Mouse (Mus musculus) heart, embryonic 14.5 days (tissue): Measurements from ENCODE around the gene Cflar. TPM values are rescaled to one million over a fixed set of nuclear protein-coding genes. Genes with fewer than 3 reads are reported as not detected.

ENCODE experiments used
- ATAC-seq: fragments of 200-750 bp; cut with Nextera tagmentation; 2 replicates; pipeline ENCODE4 v1.8.0; 2017; ENCODE audit warnings: low read depth, moderate TSS enrichment; ENCODE audit not compliant: insufficient number of reproducible peaks, insufficient read depth, low FRiP score
- H3K27ac ChIP-seq, 2 experiments: fragments of 200-500 bp in 1 of 2; fragments of 300-500 bp in 1 of 2; sonication (generic) in 1 of 2; replicated peaks in 1 of 2; 2 replicates each; pipeline ENCODE4 v1.5.1; 2012 to 2014; ENCODE audit warnings: low read depth in 2 of 2, low read length in 2 of 2, control low read depth in 1 of 2, mild to moderate bottlenecking in 1 of 2, mixed read lengths in 1 of 2; ENCODE audit not compliant: control insufficient read depth in 1 of 2, insufficient read depth in 1 of 2
- H3K27me3 ChIP-seq: fragments of 300-500 bp; sonication (generic); 2 replicates; pipeline ENCODE4 v1.6.1; 2014; ENCODE audit warnings: mild to moderate bottlenecking, low read length, control low read depth; ENCODE audit not compliant: control insufficient read depth, insufficient read depth
- H3K36me3 ChIP-seq: fragments of 300-500 bp; sonication (generic); 2 replicates; pipeline ENCODE4 v1.6.1; 2014; ENCODE audit warnings: mild to moderate bottlenecking, control low read depth, low read length, mixed read lengths; ENCODE audit not compliant: control insufficient read depth, insufficient read depth
- H3K4me1 ChIP-seq, 2 experiments: fragments of 200-500 bp in 1 of 2; fragments of 300-500 bp in 1 of 2; sonication (generic) in 1 of 2; 2 replicates each; pipeline ENCODE4 v1.6.1; 2012 to 2014; ENCODE audit warnings: low read length in 2 of 2, control low read depth in 1 of 2, mixed read lengths in 1 of 2; ENCODE audit not compliant: control insufficient read depth in 2 of 2, insufficient read depth in 2 of 2
- H3K4me2 ChIP-seq: fragments of 300-500 bp; sonication (generic); 2 replicates; pipeline ENCODE4 v1.6.1; 2014; ENCODE audit warnings: mild to moderate bottlenecking, low read length
- H3K4me3 ChIP-seq, 2 experiments: fragments of 200-500 bp in 1 of 2; fragments of 300-500 bp in 1 of 2; sonication (generic) in 1 of 2; 2 replicates each; pipeline ENCODE4 v1.5.1; 2012 to 2014; ENCODE audit warnings: low read length in 2 of 2, mild to moderate bottlenecking in 2 of 2, control low read depth in 1 of 2, low read depth in 1 of 2, moderate library complexity in 1 of 2; ENCODE audit not compliant: control insufficient read depth in 1 of 2, insufficient read depth in 1 of 2
- H3K9ac ChIP-seq: fragments of 300-500 bp; sonication (generic); 2 replicates; pipeline ENCODE4 v1.6.1; 2014; ENCODE audit warnings: mild to moderate bottlenecking, low read length
- H3K9me3 ChIP-seq: fragments of 300-500 bp; sonication (generic); 2 replicates; pipeline ENCODE4 v1.6.1; 2016; ENCODE audit warnings: low read length, control low read depth; ENCODE audit not compliant: control insufficient read depth
- WGBS: fragments of 180-500 bp; shearing (Covaris S2); extraction: QIAGEN DNeasy Blood & Tissue Kit; methylation state at CpG from one replicate; pipeline ENCODE4 v1.1.7; 2014; 5-methylcytosine and 5-hydroxymethylcytosine counted together
- polyA plus RNA-seq: library from polyadenylated mRNA; unstranded; fragments of >200 nt; fragmentation: Nextera tagmentation; extraction: Ambion mirVana; gene quantifications from 2 replicates; pipeline ENCODE4 v1.2.1, GENCODE M21; 2014

Cflar gene
- polyA plus RNA-seq, 1 experiment from 2014 or later = 42.2 TPM

DNA sequence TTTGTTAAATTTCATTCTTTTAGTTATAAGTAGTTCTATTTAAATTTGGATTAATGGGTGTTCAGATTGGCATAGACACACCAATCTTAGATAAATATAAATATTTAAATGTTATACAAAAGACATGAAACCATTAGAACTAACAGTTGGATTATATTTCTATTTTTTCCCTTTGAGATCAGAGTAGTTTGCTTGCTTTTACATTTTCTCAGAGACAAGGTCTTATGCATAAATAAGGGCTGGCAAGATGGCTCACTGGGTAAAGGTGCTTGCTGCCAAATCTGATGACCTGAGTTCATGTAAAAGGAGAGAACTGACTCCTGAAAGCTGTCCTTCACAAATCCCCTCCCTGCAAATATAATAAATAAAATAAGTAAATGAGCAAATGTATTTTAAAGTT, 13.8 kb downstream of the Cflar start:
- Histone ChIP-seq H3K4me1 (peaks cover 9 to 18% of the 10 kb centered on the region in 2 experiments), H3K9me3 (no peaks in the 10 kb centered on the region), H3K27me3 (no peaks in the 10 kb centered on the region), H3K36me3 (peaks cover 32% of the 10 kb centered on the region), H3K27ac (no peak overlapping the region), H3K4me3 (no peak overlapping the region), H3K9ac (no peak overlapping the region), H3K4me2 (no peak overlapping the region)
- ATAC-seq = no peak

DNA sequence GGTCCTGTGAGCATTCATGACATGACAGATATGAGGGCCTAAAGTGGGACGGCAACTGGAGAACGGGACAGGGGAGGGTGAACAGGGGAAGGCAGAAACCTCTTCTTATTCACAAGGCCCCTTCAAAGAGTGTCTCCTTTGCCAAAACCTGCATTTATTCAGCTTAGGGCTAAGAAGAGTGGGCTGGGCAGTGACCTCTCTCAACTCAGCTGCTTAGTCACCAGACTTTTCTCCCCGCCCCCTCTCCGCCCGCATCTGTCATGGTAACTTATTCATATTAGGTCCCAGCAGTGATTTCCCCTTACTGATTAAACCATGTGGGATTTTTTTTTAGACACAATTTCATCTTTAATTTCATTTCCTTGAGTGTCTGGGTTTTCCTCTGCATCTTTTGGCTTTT, 14.5 kb downstream of the Cflar start:
- Histone ChIP-seq H3K4me2 (no peak overlapping the region), H3K9ac (no peak overlapping the region), H3K27ac (no peak overlapping the region), H3K36me3 (peaks cover 35% of the 10 kb centered on the region), H3K9me3 (no peaks in the 10 kb centered on the region), H3K4me3 (no peak overlapping the region), H3K27me3 (no peaks in the 10 kb centered on the region), H3K4me1 (peaks cover 9 to 18% of the 10 kb centered on the region in 2 experiments)
- WGBS = 73% methylated on average over 5 of the region's 5 CpGs
- no peak for ATAC-seq

DNA sequence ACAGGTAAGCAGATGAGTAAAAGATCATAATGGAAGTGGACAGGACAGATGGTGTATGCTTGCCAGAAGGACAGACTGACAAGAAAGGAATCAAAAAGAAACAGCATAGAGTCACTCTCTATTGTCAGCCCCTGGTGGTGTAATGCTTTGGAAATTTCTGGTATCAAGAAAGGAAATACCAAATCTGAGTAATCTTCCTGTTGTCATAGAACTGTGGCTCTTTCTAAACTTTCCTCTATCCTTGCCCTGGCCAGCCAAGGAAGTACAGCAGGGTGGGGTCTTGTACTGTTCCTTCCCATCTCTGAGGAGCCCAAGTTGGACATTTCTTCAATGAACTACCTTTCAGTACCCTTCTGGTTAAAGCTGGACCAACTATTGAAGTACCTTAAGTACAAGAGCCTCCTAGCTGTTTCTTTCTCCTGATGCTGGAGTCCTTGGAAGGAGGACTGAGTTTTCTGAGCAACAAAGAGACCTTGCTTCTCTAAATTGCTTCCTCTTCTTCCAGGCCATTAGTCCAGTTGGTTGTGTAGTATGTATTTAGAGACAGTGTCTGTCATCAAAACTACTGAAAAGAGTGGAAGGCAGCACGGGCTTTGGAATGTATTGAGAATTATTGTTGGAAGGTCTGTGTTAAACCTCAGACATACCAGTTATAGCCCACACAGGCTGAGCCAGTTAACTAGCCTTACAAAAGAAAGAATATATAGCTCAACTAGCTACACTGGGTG, 15.9 kb downstream of the Cflar start:
- peak; percentile 36; the same call in 1 of the 2 replicates for ATAC-seq
- WGBS = 86% methylated on average over 1 of the region's 1 CpGs
- H3K4me1 ChIP-seq = peaks cover 6 to 13% of the 10 kb centered on the region in 2 experiments

DNA sequence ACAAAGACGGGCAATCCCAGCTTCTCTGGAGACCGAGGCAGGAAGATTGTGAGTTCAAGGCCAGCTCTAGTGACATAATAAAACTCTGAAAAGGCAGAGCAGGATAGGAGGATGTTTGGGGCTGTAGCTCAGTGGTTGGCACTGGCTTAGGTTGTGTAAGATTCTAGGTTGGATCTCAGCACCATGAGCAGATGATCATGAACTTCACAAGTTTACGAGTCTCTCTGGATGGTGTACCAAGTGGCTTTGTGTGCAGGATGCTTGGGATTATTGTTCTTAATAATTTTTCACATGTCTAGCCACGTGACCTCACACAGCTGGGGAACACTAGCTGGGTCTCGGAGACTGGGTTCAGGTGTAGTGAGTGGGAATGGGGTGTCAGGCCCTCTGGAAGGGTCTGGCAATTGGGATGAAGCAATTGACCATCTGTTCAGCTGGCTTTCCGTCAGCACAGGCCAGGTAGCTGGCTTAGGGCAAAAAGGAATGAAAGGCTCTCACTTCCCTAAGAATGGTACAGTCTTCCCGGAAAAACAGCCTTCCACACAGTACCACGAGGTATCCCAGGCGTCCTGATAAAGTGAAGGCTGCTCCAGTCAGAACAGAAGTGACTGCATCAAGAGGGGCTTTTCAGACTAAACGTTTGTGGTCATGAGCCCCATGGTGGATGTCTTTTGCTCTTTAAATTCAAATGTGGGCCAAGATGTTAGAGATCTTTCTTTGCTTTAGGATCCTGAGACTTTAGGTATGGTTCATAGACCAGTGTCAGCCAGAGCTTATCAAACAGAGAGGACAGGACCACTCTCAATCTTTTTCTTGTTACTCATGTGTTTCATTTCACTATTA, 16.7 kb downstream of the Cflar start:
- Histone ChIP-seq H3K9me3 (no peaks in the 10 kb centered on the region), H3K4me3 (no peak overlapping the region), H3K27me3 (no peaks in the 10 kb centered on the region), H3K4me1 (peaks cover 5 to 7% of the 10 kb centered on the region in 2 experiments; a peak in 3 of 4 replicates), H3K27ac (peak overlapping the region in 1 of 2 experiments; percentile 59; a peak in 1 of 4 replicates), H3K4me2 (no peak overlapping the region), H3K9ac (no peak overlapping the region), H3K36me3 (peaks cover 48% of the 10 kb centered on the region)
- ATAC-seq = no peak
- 78% methylated on average over 10 of the region's 10 CpGs for WGBS

More for the DNA sequence above, 15.9 kb downstream of the Cflar start:
- H3K4me2 ChIP-seq = no peak overlapping the region; the same call in 1 of the 2 replicates
- H3K36me3 ChIP-seq = peaks cover 48% of the 10 kb centered on the region
- peak overlapping the region; percentile 39 to 61; a peak in 2 of 4 replicates for H3K27ac ChIP-seq
- H3K4me3 ChIP-seq = no peak overlapping the region
- no peak overlapping the region for H3K9ac ChIP-seq
- H3K9me3 ChIP-seq = no peaks in the 10 kb centered on the region
- no peaks in the 10 kb centered on the region for H3K27me3 ChIP-seq

DNA sequence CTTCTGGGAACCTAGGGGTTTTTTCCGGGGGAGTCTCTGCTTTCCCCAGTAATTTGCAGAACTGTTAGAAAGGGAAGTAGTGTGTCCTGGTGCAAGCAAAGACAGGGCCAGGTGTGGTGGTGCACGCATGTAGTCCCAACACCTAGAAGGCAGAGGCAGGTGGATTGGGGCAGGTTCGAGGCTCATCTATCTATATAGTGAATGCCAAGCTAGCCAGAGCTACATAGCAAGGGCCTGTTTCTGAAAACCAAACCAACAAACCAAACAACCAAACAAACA, 17.2 kb downstream of the Cflar start:
- 91% methylated on average over 3 of the region's 3 CpGs for WGBS
- no peak for ATAC-seq
- Histone ChIP-seq H3K36me3 (peaks cover 53% of the 10 kb centered on the region), H3K4me2 (no peak overlapping the region), H3K4me1 (peaks cover 2 to 5% of the 10 kb centered on the region in 2 experiments; a peak in 3 of 4 replicates), H3K27me3 (no peaks in the 10 kb centered on the region), H3K9ac (no peak overlapping the region), H3K27ac (no peak overlapping the region), H3K4me3 (no peak overlapping the region), H3K9me3 (no peaks in the 10 kb centered on the region)

DNA sequence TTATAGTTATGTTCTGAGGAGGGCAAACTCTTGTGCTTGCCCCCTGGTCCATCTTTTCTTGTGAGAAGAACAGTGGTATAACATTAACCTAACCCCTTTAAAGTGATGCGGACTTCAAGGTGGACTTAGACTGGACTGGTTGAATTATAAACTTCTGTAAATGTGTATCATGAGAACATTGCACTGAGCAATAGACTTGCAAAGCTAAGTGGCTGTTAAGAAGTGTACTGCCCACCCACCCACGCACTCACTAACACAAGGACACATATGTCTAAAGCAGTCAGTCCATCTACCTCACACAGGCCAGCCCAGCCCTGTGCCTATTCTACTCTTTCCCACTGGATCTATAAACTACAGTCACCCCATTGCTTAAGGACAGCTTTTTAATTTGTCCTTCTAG, 22.3 kb downstream of the Cflar start:
- Histone ChIP-seq H3K4me2 (no peak overlapping the region), H3K36me3 (peaks cover 84% of the 10 kb centered on the region), H3K9ac (no peak overlapping the region), H3K27ac (no peak overlapping the region), H3K4me1 (no peaks in the 10 kb centered on the region), H3K4me3 (no peak overlapping the region), H3K9me3 (no peaks in the 10 kb centered on the region), H3K27me3 (no peaks in the 10 kb centered on the region)
- 88% methylated on average over 2 of the region's 2 CpGs for WGBS
- ATAC-seq = no peak

DNA sequence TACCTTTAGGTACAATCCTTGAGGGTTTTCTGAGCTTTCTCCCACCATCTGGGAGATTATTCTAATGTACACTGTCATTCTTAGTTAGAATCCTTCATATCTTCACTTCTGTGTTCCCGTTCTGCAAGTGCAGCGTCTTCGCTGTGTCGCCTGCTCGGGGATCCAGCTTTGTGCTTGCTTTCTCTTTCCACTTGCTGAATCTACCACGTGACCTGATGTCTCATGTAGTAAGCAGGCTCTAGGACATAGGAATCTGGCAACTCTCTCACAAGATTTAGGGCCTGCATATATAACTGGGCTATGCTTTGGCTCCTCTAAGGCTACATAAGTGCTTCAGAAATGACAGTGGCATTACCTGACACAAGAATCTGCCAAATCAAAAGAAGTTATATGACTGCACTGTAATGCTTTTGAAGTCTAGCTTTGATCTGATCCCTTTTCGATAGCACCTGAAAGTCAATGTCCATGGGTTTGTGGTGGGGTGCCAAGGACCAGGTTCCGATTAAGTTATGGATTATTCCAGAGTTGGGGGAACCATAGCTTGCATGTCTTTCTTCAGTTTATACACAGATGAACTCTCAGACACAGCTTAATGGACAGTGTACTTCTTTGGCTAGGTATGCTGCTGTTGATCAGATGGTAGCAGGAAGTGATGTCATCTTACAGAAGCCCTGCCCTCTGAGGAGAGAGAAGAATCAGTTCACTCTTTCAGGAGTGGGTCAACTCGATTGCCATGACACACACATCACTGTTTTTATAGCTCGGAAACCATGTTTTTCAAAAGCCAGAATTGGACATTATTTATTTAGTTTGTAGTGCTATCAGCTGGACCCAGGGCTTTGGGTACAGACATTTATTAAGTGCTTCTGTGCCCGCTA, 23.0 kb downstream of the Cflar start:
- no peak overlapping the region for H3K27ac ChIP-seq
- ATAC-seq = no peak
- no peaks in the 10 kb centered on the region for H3K9me3 ChIP-seq
- no peaks in the 10 kb centered on the region for H3K4me1 ChIP-seq
- no peak overlapping the region for H3K4me3 ChIP-seq
- H3K36me3 ChIP-seq = peaks cover 83% of the 10 kb centered on the region
- H3K27me3 ChIP-seq = no peaks in the 10 kb centered on the region
- 89% methylated on average over 11 of the region's 11 CpGs for WGBS
- H3K9ac ChIP-seq = no peak overlapping the region
- no peak overlapping the region for H3K4me2 ChIP-seq
